Mouse (Mus musculus): ENCODE results near the gene Arhgap1.

The Arhgap1 gene

GRCm38 (mm10) chr2:91695436-91696224, 46.0 kb downstream of the Arhgap1 start:
- in situ Hi-C loops (cut with MboI, MseI): no loop called here

GRCm38 (mm10) chr2:91696225-91696590, 46.5 kb downstream of the Arhgap1 start:
- in situ Hi-C loops (cut with MboI, MseI): no loop called here

- in situ Hi-C loops (cut with MboI, MseI): no loop called here
Measured at GRCm38 (mm10) chr2:91699225-91699624, 49.6 kb downstream of the Arhgap1 start.

GRCm38 (mm10) chr2:91701366-91701765, 51.7 kb downstream of the Arhgap1 start:
- in situ Hi-C loops (cut with MboI, MseI): no loop called here

- in situ Hi-C loops (cut with MboI, MseI): no loop called here
Measured at GRCm38 (mm10) chr2:91705736-91706135, 56.1 kb downstream of the Arhgap1 start.

- in situ Hi-C loops (cut with MboI, MseI): no loop called here
Measured at GRCm38 (mm10) chr2:91706456-91706855, 56.8 kb downstream of the Arhgap1 start.

GRCm38 (mm10) chr2:91708361-91708760, 58.7 kb downstream of the Arhgap1 start:
- in situ Hi-C loops (cut with MboI, MseI): no loop called here

GRCm38 (mm10) chr2:91710272-91711234, 60.9 kb downstream of the Arhgap1 start, which contains the start of the genes Atg13 and Harbi1:
TSS of gene Atg13 (minus strand) at chr2:91710576.
TSS of gene Harbi1 (plus strand) at chr2:91710852.
- in situ Hi-C loops (cut with MboI, MseI): no loop called here

- in situ Hi-C loops (cut with MboI, MseI): no loop called here
Measured at GRCm38 (mm10) chr2:91711256-91711925, 61.7 kb downstream of the Arhgap1 start.

GRCm38 (mm10) chr2:91714921-91715320, 65.3 kb downstream of the Arhgap1 start:
- in situ Hi-C loops (cut with MboI, MseI): no loop called here

- in situ Hi-C loops (cut with MboI, MseI): no loop called here
Measured at GRCm38 (mm10) chr2:91718276-91718675, 68.6 kb downstream of the Arhgap1 start.

Measured in regulatory T cell (primary cell).